Mouse (Mus musculus): ENCODE data around the gene 1190002N15Rik. TPM values are rescaled to one million over a fixed set of nuclear protein-coding genes. Genes with fewer than 3 reads are reported as not detected.

The 1190002N15Rik gene
- total RNA-seq, 2 experiments from 2014 or later, result 37.9 to 43.3 TPM

Other genes with a start within 250 kb of the 1190002N15Rik start
- gene Slc9a9, start 131.8 kb upstream of the 1190002N15Rik start, total RNA-seq (2021), result 10 to 100 TPM; 20.1 to 22.5 TPM

All from left cerebral cortex, postnatal 36 days (tissue).